Mouse (Mus musculus): ENCODE data around the gene Tfap4.
"Not testable (repeated sequence)": the region's sequence is repeated elsewhere in the genome, so short reads cannot be mapped to it uniquely, and the experiment has no call there.

The Tfap4 gene

DNA sequence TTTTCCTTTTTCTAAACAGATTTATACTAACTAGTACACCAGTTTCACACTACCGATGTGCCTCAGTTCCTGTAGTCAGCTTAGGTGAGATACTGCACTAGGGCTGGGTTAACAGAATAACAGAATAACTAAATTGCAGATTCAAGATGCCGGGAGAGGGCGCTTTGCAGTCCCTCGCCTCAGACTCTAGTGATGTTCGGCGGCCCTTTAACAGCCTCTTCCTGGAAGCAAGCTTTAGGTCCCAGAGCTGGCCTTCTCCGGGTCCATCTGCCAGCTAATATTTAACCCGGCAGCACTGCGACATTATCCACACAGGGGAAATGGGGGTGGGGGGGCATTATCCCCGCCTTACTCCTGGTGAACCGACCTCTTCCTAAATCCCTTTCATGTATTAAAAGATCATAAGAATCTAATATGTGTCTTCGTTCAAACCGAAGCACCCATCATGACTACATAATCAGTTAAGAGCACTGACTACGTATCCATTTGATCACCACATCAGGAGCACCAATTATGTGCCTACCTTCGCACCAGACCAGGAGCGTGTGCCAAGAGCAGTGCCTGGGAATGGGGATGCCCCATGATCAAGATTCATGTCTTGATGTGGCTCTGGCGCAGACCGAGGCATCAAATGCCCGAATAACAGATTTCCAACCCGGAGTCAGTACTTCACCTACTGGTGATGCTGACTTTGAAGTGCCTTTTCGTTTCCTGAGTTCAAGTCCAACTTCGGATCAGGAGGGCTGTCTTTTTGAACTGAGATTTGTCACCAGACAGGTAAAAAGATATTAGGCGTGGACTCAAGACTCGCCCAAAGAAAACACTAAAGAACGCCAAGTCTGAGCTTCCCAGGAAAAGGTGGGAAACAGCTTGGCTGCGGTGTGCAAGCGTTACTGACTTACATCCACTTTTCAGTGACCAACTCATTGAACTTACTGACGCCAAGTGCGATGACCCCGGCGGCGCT, 33.5 kb upstream of the Tfap4 start:
- peak; percentile 81 for DNase-seq

DNA sequence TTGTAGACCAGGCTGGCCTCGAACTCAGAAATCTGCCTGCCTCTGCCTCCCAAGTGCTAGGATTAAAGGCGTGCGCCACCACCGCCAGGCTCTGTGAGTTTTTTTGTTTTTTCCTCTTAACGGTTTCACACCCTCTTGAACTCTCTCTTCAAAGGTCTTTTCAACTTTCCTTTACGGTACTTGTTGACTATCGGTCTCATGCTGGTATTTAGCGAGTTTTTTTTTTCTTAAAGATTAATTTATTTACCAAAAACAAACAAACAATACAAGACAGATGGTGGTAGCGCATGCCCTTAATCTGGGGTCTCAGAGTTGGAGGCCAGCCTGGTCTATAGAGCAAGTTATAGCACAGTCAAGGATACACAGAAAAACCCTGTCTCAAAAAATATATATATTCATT, 30.6 kb upstream of the Tfap4 start:
- DNase-seq, result no peak

GRCm38 (mm10) chr16:4587516-4588210, 28.0 kb upstream of the Tfap4 start:
- DNase-seq, result peak; percentile 64

DNA sequence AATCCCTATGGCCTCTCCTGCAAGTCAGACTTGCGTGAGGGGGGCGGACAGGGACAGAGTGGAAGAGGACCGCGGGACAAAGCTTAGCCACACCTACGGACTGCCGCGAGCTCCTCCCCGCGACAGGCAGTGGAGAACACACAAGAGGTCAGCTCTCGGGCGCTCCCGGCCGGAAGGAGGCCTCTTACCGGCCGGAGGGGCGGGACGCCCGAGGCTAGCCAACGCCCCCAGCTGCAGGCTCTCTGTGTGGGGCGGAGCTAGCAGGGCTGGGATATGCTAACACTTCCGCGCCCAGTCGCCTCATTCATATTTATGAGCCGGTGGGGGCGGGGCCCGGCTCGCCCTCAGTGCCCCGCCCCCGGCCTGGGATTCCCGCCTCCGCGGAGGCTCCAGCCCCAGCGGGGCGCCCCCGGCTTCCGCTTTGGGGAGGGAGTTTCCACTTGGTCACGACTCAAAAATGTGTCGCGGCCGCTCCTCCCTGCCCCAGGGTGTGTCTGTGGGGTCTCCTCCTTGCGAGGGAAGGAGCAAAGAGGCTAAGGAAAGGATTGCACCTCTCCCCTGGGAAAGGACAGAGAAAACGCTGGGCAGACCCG, 27.0 kb upstream of the Tfap4 start:
- DNase-seq, result peak; percentile 98

- DNase-seq, result no peak
Observed at GRCm38 (mm10) chr16:4585642-4586530, 26.2 kb upstream of the Tfap4 start.

GRCm38 (mm10) chr16:4584438-4584837, 24.8 kb upstream of the Tfap4 start:
- DNase-seq, result no peak

DNA sequence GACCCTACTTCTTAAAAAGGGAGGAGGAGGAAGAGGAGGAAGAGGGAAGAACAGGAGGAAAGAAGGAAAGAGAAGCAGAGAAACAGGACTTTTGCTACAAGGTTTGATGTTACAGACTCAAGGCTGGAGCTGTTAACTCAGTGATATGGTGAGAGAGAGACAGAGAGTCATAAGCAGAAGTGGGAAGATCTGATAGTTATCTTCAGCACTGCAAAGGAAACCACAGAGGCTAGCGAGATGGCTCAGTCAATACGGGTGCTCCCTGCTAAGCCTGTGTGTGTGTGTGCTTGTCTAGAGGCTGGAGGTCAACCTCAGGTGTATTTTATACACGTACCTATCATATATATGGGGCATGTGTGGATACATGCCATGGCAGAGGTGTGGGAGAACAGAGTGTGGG, 24.2 kb upstream of the Tfap4 start:
- DNase-seq, result no peak

DNA sequence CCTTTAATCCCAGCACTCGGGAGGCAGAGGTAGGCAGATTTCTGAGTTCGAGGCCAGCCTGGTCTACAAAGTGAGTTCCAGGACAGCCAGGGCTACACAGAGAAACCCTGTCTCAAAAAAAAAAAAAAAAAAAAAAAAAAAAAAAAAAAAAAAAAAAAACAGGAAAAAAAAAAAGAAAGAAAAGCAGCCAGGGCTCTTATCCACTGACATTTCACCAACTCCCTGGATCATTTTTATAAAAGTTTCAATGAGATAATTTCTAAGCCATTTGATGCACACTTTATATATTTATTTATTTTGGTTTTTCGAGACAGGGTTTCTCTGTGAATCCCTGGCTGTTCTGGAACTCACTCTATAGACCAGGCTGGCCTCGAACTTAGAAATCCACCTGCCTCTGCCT, 21.5 kb upstream of the Tfap4 start:
- DNase-seq, result not testable (repeated sequence)

DNA sequence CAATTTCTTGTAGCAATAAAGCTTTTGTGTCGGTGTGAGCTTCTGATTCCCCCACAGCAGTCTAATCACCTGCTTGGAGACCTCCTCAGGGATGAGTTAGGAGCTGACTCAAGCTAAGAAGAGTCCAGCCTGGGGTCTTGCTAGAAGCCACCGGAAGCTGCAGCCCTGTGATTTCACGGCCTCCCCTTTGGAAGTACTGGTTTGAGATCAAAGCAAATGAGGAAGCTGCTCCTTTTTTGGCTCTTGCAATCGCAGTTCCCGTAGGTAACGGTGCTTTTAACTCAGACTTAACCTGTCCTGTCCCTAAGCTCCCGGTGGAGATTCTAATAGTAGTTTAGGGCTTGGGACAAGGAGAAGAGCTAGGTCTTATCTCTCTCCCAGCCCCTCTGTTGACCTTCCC, 19.0 kb upstream of the Tfap4 start:
- DNase-seq, result no peak

DNA sequence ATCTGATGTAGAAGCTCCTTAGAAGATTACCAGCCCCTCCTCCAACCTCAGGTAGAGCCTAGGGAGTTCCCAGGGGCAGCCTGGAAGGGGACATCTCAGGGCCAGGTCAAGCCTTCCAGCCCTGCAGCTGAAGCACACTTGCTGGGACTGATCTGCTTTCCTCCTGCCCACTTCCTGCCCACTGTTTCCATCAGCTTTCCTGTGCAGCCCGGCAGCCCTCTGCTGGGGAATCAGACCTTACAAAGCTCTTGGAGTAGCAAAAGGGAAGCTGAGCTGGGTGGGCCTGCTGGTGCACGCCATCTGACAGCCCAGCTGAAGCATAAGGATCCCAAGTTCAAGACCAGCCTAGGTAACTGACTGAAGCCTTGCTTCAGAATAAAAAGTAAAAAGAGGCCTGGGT, 17.2 kb upstream of the Tfap4 start:
- DNase-seq, result no peak

GRCm38 (mm10) chr16:4576038-4576437, 16.4 kb upstream of the Tfap4 start:
- no peak for DNase-seq

DNA sequence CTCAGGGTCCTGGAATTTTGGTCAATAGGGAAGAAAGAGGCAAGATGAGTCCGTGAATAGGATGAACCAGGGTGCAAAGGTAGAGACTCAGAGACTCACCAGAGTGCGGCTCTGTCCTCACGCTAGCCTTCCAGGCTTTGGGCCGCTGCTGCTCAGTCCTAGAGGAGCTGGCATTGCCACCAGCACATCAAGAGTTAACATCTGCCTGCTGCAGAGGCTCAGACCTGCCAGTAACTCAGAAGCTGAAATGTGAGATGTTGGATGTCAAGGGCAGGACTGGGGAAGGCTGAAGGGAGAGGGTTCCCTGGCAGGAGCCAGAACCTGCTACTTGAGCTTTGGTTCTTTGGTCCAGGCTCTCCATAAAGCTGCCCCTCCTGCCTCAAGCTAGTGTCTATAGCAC, 11.1 kb upstream of the Tfap4 start:
- no peak for DNase-seq

GRCm38 (mm10) chr16:4567912-4568311, 8.3 kb upstream of the Tfap4 start:
- DNase-seq, result peak; percentile 89

DNA sequence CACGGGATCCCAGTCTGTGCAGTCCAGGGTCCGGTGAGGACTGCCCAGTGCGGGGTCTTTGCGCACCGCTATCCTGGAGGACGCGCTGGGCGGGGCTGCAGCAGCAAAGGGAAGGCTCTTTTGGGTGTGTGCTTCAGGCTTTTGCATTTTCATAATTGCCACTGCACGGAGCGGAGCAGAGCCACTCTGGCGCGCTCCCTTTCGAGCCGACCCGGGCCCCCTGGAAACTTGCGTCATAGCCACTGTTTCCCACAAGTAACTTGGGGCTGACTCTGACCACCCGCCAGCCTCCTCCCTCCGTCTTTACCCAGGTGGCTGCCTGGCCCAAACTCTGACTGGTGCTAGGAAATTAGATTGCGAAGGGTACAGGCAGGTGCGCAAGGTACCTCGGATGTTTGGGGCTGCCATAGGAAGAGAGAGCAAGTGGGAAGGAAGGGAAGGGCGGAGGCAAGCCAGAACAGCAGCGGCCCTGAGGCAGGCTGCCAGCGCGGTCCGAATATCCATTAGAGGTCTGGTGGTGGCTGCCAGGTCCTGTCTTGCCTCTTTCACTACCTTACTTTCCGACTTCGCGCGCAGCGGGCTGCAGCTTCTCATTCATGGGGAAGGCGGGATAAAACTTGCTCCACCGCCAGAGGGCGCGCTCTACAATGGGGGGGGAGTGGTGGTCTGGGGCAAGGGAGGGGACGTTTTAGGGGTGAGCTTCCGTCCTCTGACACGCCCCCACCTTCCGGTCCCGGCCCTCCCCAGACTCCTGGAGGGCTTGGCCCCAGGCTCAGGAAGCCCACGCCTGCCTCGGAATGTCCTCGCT, 695 bp upstream of the Tfap4 start:
- DNase-seq, result peak; percentile 79

DNA sequence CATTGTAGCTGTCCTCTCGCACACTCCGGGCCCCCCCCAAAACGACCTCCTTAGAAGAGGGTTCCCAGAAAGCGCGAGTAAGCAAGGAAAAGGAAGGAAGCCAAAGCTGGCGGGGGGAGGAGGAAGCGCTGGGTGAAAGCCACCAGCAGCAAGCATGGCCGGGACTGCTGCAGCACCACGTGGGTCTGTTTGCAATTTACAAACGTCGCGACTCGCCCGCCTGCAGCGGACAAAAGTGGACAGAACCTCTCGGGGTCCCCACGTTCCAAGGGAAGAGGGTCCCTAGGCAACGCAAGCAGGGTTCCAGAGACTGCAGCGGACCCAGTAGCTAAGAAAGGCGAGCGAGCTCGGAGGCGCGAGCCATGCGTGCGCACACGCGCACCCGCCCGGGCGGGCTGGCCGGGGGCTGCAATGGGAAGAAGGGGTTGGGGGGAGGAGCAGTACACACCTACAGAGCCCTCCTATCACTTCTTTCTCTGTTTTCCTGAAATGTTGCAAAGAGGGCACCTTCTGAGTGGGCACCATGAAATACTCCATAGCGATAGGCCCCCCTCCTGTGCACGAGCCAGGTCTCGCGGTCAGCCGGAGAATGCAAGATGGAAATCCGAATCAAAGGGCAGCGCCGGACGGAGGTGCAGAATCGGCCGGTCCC, 548 bp downstream of the Tfap4 start:
- DNase-seq, result no peak

- DNase-seq, result peak; percentile 93
Observed at GRCm38 (mm10) chr16:4558384-4558979, 1.2 kb downstream of the Tfap4 start.

- DNase-seq, result peak; percentile 76
Observed at GRCm38 (mm10) chr16:4557949-4558348, 1.7 kb downstream of the Tfap4 start.

DNA sequence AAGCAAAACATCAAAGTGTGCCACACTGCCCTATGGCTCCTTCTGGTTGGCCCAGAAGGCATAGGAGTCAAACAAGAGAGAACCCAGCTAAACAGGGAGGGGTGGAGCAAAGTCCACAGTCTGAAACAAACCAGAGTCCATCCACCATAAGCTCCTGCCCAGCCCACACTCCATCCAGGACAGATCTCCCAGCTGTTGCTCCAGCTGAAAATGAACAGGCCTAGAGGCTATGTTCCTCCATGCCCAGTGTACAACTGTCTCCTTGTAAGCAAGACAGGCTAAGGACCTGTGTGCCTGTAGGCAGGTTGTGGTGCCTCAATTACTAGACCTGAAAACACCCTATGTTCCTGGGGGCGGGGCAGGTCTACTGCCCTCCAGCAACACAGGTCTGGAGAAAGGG, 2.6 kb downstream of the Tfap4 start:
- DNase-seq, result peak; percentile 61

DNA sequence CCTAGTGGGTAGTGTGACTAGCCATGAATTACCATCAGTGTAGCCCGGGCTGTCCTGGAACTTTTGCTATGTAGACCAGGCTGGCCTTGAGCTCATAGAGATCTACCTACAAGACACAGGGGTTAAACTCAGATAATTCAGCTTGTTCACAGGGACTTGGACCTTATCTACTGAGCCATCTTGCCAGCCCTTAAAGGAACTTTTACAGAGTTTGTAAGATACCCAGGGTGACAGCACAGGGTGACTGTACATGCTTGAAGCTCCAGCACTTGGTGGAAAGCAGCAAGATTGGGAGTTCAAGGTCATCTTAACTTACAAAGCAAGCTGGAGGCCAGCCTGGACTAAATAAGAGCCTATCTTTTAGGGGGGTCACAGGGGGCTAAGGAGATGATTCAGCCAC, 4.1 kb downstream of the Tfap4 start:
- DNase-seq, result no peak

GRCm38 (mm10) chr16:4552829-4553550, 6.7 kb downstream of the Tfap4 start:
- DNase-seq, result no peak
